Mouse (Mus musculus) liver, adult 10 weeks (tissue): ENCODE measurements around the gene Tmem37. TPM values are rescaled to one million over a fixed set of nuclear protein-coding genes. Genes with fewer than 3 reads are reported as not detected.

Source experiments
- polyA plus RNA-seq: library from polyadenylated mRNA; stranded (reverse); fragments of 350-450 nt; fragmentation: Illumina TruSeq; extraction: RNeasy Lipid Tissue Mini Kit (QIAGEN cat#74804); gene quantifications from one replicate; pipeline ENCODE4 v1.2.3, GENCODE M21; 2014; ENCODE audit warnings: low read depth, low replicate concordance

Tmem37 gene
- polyA plus RNA-seq: 5.9 TPM

GRCm38 (mm10) chr1:120073519-120074306 is at the start of gene Tmem37:
TSS of gene Tmem37 (minus strand) at chr1:120074074.

GRCm38 (mm10) chr1:120120969-120121811 is 47.3 kb upstream of the Tmem37 start, which contains the start of the genes Dbi and 3110009E18Rik:
TSS of gene Dbi (minus strand) at chr1:120121078.
TSS of gene 3110009E18Rik (plus strand) at chr1:120121187.

Other genes starting within 250 kb of the Tmem37 start
- 7.1 TPM for gene Ptpn4, start 236.5 kb downstream of the Tmem37 start, polyA plus RNA-seq
- gene Tmem177, start 160.9 kb downstream of the Tmem37 start, polyA plus RNA-seq: 4.1 TPM
- gene Cfap221, start 76.8 kb downstream of the Tmem37 start, polyA plus RNA-seq: not detected
- not detected for gene Sctr, start 67.2 kb downstream of the Tmem37 start, polyA plus RNA-seq
- gene Dbi, start 47.0 kb upstream of the Tmem37 start, polyA plus RNA-seq: 1,523 TPM
- 3.3 TPM for gene 3110009E18Rik, start 47.1 kb upstream of the Tmem37 start, polyA plus RNA-seq
- gene Steap3, start 198.6 kb upstream of the Tmem37 start, polyA plus RNA-seq: 8.4 TPM